Mouse (Mus musculus) myocyte (in vitro differentiated cells): ENCODE measurements around the gene Zfp987. TPM values are rescaled to one million over a fixed set of nuclear protein-coding genes. Genes with fewer than 3 reads are reported as not detected.
"Not testable (repeated sequence)": the region's sequence is repeated elsewhere in the genome, so short reads cannot be mapped to it uniquely, and the experiment has no call there.

ENCODE experiments used
- H3K27me3 ChIP-seq: one replicate; pipeline ENCODE4 v1.6.1; 2011; ENCODE audit not compliant: control insufficient read depth, insufficient read depth, insufficient read length
- H3K36me3 ChIP-seq: one replicate; pipeline ENCODE4 v1.6.1; 2011; ENCODE audit not compliant: control insufficient read depth, insufficient read depth
- H3K4me2 ChIP-seq: one replicate; pipeline ENCODE4 v1.6.1; 2011; ENCODE audit warnings: low read depth, control low read depth
- H3K4me3 ChIP-seq: one replicate; pipeline ENCODE4 v1.5.1; 2011; ENCODE audit warnings: mild to moderate bottlenecking, control low read depth, moderate library complexity
- H3K79me2 ChIP-seq: one replicate; pipeline ENCODE4 v1.6.1; 2011; ENCODE audit not compliant: control insufficient read depth, insufficient read depth
- H3ac ChIP-seq: one replicate; pipeline ENCODE4 v1.6.1; 2011; ENCODE audit not compliant: control insufficient read depth, insufficient read length
- polyA plus RNA-seq: library from polyadenylated mRNA; unstranded; fragments of >200 nt; fragmentation: generic; extraction: Trizol; gene quantifications from one replicate; pipeline ENCODE4 v1.2.1, GENCODE M21; 2012; ENCODE audit warnings: missing spikeins

The Zfp987 gene
- polyA plus RNA-seq, 1 experiment: not detected

- not testable (repeated sequence) for H3ac ChIP-seq, H3K4me2 ChIP-seq, H3K4me3 ChIP-seq, H3K79me2 ChIP-seq, H3K27me3 ChIP-seq, H3K36me3 ChIP-seq
Observed at GRCm38 (mm10) chr4:146063621-146064020, 33.5 kb upstream of the Zfp987 start.

- H3K4me3 ChIP-seq, H3K79me2 ChIP-seq, H3K36me3 ChIP-seq, H3K27me3 ChIP-seq, H3K4me2 ChIP-seq, H3ac ChIP-seq: not testable (repeated sequence)
Observed at GRCm38 (mm10) chr4:146064807-146065206, 32.3 kb upstream of the Zfp987 start.

- H3K36me3 ChIP-seq, H3K4me3 ChIP-seq, H3K4me2 ChIP-seq, H3K27me3 ChIP-seq, H3K79me2 ChIP-seq, H3ac ChIP-seq: not testable (repeated sequence)
Observed at GRCm38 (mm10) chr4:146066932-146067580, 30.0 kb upstream of the Zfp987 start.

GRCm38 (mm10) chr4:146067594-146067993 lies 29.5 kb upstream of the Zfp987 start:
- not testable (repeated sequence) for H3K79me2 ChIP-seq, H3K4me2 ChIP-seq, H3K4me3 ChIP-seq, H3K36me3 ChIP-seq, H3K27me3 ChIP-seq, H3ac ChIP-seq

GRCm38 (mm10) chr4:146073264-146073663 lies 23.8 kb upstream of the Zfp987 start:
- not testable (repeated sequence) for H3K4me2 ChIP-seq, H3K4me3 ChIP-seq, H3K27me3 ChIP-seq, H3K36me3 ChIP-seq, H3ac ChIP-seq, H3K79me2 ChIP-seq

- H3K27me3 ChIP-seq, H3K4me2 ChIP-seq, H3K4me3 ChIP-seq, H3ac ChIP-seq, H3K36me3 ChIP-seq, H3K79me2 ChIP-seq: not testable (repeated sequence)
Observed at GRCm38 (mm10) chr4:146101448-146101847, 4.3 kb downstream of the Zfp987 start.

GRCm38 (mm10) chr4:146156524-146156923 lies 59.4 kb downstream of the Zfp987 start, which contains the start of gene Zfp600:
Zfp600 (plus strand) TSS chr4:146156824.
- H3K4me3 ChIP-seq, H3ac ChIP-seq, H3K4me2 ChIP-seq, H3K36me3 ChIP-seq, H3K79me2 ChIP-seq, H3K27me3 ChIP-seq: not testable (repeated sequence)

GRCm38 (mm10) chr4:146162893-146163292 lies 65.8 kb downstream of the Zfp987 start:
- not testable (repeated sequence) for H3ac ChIP-seq, H3K4me3 ChIP-seq, H3K27me3 ChIP-seq

GRCm38 (mm10) chr4:146167202-146167832 lies 70.2 kb downstream of the Zfp987 start:
- not testable (repeated sequence) for H3K36me3 ChIP-seq, H3K4me3 ChIP-seq, H3K27me3 ChIP-seq, H3K4me2 ChIP-seq, H3K79me2 ChIP-seq, H3ac ChIP-seq

More at GRCm38 (mm10) chr4:146162893-146163292, 65.8 kb downstream of the Zfp987 start:
- not testable (repeated sequence) for H3K36me3 ChIP-seq, H3K79me2 ChIP-seq, H3K4me2 ChIP-seq

- H3K27me3 ChIP-seq, H3K4me3 ChIP-seq, H3K36me3 ChIP-seq, H3K4me2 ChIP-seq, H3K79me2 ChIP-seq, H3ac ChIP-seq: not testable (repeated sequence)
Observed at GRCm38 (mm10) chr4:146167879-146168532, 70.9 kb downstream of the Zfp987 start.

- H3K79me2 ChIP-seq, H3K36me3 ChIP-seq, H3ac ChIP-seq, H3K4me3 ChIP-seq, H3K27me3 ChIP-seq, H3K4me2 ChIP-seq: not testable (repeated sequence)
Observed at GRCm38 (mm10) chr4:146168730-146169215, 71.7 kb downstream of the Zfp987 start.

- not testable (repeated sequence) for H3K27me3 ChIP-seq, H3ac ChIP-seq, H3K4me2 ChIP-seq, H3K36me3 ChIP-seq, H3K79me2 ChIP-seq, H3K4me3 ChIP-seq
Observed at GRCm38 (mm10) chr4:146173378-146174226, 76.5 kb downstream of the Zfp987 start.
